Mouse (Mus musculus): ENCODE data around the gene Bcl11a.

Gene Bcl11a

GRCm38 (mm10) chr11:24132358-24132757 lies 54.5 kb downstream of the Bcl11a start:
- DNase-seq (ENCODE audit: low spot score) = no peak

GRCm38 (mm10) chr11:24132853-24133252 lies 55.0 kb downstream of the Bcl11a start:
- DNase-seq (ENCODE audit: low spot score) = no peak

DNA sequence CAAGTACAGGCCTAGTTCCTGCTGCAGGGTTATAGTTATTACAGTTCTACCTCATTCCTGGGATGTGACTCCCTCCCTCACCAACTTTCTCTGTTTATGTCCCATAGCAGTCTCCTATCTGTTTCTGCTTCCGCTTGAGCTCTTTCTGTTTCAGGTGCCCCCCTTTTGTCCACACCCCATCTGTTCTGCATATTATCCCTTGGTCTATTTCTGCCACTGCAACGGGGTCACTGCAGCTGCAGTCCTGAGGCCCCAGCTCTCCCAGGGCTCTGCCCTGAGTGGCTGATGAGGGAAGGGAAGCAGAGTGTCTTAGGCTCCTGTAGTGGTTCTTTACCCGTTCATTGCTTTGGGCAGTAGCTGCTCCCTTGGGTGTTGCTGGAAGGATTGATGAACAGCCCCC lies 55.6 kb downstream of the Bcl11a start:
- no peak for DNase-seq (ENCODE audit: low spot score)

- DNase-seq (ENCODE audit: low spot score) = no peak
These were observed 56.1 kb downstream of the Bcl11a start for GRCm38 (mm10) chr11:24133928-24134327.

DNA sequence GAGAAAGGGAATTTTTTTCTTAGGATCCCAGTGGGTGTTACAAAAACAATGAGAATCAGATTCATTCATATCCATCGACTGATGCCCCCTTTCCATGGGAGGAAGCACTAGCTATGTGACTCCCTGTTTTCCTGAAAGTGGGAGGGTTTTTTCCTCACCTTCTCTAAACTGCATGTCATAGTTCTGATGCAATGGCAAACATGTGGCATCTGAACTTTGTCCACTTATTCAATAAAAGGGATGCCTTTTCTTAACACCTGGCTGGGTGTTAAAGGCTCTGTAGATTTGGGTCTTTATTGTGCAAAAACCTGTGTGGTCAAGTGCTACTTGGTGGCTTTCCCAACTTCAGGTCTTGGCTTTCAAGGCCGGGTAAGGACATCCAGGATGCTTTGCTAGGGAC lies 57.4 kb downstream of the Bcl11a start:
- DNase-seq (ENCODE audit: low spot score) = no peak

- no peak for DNase-seq (ENCODE audit: low spot score)
These were observed 58.4 kb downstream of the Bcl11a start for GRCm38 (mm10) chr11:24136084-24136785.

- no peak for DNase-seq (ENCODE audit: low spot score)
These were observed 60.0 kb downstream of the Bcl11a start for GRCm38 (mm10) chr11:24137891-24138290.

DNA sequence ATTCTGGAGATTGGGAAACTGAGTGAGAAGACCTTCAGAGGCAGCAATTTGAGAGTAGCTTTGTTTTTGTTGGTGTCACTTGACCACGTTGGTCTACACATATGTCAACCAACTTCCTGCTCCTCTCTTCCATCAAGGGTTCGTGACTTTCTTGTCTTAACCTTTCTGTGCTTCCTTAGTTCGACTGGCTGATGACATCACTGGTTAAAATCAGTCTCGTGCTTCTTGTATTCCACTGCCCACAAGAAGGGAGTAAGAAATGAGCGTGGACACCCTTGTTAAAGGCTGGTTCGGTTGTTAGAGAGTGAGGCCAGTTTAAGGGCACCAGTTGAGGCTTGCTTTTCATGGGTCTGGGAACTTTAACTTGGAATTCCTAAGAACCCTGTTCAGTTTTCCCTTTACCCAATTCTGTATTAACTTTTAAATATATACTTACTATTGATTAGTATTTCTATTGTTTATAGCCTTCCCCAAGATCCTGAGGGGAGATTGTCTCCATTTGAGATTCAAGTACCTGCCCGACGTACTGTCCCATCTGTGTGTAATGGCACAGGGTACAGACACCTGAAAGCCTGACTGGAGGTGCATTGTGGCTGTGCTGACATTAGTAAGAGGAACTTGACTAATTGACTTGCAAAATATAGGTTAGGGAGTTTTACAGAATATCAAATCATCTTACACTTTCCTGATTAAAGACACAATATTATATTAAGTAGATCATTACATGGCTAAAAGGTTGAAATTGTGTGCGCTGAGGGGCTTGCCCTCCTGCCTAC lies 60.9 kb downstream of the Bcl11a start:
- no peak for DNase-seq (ENCODE audit: low spot score)

- no peak for DNase-seq (ENCODE audit: low spot score)
These were observed 61.6 kb downstream of the Bcl11a start for GRCm38 (mm10) chr11:24139432-24139831.

DNA sequence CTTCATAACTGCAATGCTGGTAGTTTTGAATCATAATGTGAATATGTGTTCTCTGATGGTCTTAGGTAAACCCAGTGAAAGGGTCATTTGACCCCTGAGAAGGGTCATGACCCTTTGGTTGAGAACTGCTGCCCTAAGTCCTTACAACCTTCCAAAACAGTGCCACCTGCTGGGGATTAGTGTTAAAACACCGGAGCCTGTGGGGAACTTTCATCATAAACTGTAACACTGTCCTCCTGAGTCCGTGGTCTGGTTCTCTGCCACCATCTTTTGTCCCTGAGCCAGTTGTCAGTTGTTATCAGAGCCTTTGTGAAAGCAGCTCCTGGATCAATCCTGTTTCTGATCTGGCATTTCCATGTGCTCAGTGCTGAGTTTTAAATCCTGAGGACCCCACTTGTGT lies 62.1 kb downstream of the Bcl11a start:
- no peak for DNase-seq (ENCODE audit: low spot score)

DNA sequence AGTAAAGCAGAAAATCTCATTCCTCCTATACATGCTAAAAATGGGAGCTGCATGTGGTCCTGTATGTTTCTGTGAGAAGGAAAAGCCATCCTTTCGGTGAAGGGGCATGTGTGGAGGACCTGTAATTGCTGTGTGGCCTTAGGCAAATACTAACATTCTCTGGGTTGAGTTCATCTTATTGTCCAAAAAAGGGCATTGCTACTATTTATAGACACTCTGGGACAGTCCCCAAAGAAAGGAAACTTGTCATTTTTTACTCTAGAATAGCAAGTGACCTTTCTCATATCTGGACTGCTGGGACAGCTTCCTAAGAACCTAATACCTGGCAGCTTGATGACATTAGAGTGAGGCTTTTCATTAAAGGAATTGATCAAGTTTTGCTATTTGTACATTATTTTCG lies 63.1 kb downstream of the Bcl11a start:
- no peak for DNase-seq (ENCODE audit: low spot score)

DNA sequence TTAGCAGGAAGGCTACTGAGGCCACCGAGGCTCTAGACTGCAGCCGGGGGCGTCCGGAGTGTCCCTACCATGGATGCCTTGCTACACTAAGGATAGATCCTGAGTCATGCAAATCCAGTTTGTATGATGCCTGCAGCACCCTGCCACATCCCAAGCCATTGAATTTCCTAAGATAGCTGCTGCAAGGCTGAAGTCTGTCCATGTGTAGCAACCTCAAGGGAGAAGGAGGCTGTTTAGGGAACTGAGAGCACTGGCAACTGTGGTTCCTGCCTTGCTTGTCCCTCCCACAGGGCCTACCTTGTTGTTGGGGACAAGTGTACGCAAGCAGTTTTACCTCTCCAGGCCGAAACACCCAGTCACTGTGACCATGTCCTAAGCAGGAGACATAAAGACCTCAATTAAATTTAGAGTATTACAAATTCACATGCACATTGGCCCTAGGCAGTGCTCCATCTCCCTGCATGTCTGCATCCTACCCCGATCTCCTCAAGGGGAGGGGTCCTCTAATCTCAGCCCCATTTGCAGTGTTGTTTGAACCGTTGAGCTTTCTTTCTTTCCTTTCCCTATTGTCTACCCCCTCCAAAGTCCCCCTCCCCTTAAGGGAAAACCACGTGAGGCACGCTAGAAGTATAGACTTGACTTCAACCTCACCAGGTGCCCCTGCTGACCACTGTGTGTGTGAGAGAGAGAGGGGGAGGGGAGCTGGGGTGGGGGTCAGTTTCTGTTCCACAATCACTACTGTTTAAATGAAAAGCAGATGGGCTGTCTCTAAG lies 63.8 kb downstream of the Bcl11a start:
- no peak for DNase-seq (ENCODE audit: low spot score)

DNA sequence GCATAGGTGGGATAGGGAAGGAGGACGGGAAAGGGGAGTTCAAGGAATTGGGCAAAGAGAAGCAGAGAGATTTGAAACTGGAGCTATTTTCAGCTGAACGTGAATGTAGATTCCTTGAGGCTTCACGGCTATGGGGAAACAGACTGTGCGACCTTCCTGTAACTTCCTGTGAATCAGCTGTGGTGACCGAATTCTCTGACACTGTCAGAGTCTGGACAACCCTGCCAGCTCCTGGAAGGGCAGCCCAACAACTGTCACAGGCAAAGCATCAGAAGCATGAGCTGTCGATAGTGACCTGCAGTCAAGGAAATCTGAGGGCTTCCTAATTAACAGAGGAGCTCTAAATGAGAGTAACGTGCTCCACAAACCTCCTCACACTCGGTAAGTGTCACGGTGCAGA lies 64.5 kb downstream of the Bcl11a start:
- DNase-seq (ENCODE audit: low spot score) = no peak

GRCm38 (mm10) chr11:24144159-24144946 lies 66.5 kb downstream of the Bcl11a start:
- DNase-seq (ENCODE audit: low spot score) = no peak

DNA sequence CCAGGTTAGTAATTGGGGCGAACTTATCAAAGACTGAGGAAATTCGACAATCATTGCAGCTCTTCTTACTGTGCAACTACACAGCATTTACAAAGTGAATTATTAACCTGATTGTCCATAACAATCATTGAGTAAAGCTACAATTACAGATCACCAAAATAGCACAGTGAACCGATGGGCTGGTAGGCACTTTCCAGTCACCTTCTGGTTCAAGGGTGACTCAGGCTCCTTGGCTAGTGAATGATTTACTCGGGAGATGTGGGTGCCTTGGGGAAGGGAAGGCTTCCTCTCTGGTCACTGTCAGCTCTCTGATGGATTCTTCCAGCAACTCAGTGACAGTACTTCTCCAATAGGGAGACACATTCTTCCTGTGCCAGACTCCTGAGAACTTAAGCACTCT lies 68.2 kb downstream of the Bcl11a start:
- no peak for DNase-seq (ENCODE audit: low spot score)

GRCm38 (mm10) chr11:24146437-24146836 lies 68.6 kb downstream of the Bcl11a start:
- DNase-seq (ENCODE audit: low spot score) = no peak

GRCm38 (mm10) chr11:24147698-24148097 lies 69.8 kb downstream of the Bcl11a start:
- DNase-seq (ENCODE audit: low spot score) = no peak

DNA sequence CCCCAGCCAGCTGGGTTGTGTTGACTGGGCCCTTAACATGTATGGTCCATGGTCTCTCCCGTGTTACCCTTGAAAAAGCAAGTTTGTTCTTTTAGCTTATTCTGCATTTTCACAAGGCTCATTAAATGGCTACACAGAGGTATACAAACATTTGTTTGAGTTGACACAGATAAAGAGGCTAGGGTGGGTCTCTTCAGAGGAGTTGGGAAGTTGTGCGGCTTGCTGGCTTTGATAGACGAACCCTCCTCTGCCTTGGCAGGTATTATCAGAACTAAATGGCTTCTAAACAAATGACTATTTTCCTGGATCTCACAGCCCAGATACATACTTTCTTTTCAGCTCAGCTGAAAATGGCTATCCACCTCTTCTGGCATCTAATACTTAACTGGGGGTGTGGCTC lies 70.7 kb downstream of the Bcl11a start:
- no peak for DNase-seq (ENCODE audit: low spot score)

DNA sequence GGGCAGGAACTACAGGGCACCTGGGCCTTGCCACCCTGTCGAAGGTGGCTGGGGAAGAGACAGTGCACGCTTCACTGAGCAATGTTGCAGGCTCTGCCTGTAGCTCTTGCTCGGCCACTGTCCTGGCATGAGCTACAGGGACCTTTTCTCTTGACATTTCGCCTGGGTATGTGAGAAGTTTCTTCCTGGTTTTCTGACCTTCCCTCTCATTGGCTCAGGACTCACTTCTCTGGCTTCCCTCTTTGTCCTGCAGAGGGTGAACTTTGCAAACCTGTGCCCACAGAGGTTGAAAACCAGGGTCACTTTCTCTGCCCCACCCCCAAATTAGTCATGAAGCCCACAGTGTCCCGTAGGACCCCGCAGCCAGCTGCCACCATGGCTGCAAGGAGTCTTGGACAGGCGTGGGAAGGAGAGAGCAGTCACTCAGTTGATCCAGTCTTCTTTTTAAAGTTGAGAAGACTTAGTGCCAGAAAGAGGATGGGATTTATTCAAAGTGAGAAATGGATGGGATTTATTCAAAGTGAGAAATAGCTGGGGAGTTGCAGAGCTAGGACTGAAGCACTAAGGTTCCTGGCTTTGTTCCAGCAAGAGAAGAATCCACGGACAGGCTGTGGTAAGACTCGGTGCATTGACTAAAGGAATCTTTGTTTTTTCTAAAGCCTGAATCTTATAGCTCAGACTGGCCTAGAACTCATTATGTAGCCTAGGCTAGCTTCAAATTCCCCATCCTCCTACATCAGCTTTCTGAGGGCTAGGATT lies 71.8 kb downstream of the Bcl11a start:
- no peak for DNase-seq (ENCODE audit: low spot score)

DNA sequence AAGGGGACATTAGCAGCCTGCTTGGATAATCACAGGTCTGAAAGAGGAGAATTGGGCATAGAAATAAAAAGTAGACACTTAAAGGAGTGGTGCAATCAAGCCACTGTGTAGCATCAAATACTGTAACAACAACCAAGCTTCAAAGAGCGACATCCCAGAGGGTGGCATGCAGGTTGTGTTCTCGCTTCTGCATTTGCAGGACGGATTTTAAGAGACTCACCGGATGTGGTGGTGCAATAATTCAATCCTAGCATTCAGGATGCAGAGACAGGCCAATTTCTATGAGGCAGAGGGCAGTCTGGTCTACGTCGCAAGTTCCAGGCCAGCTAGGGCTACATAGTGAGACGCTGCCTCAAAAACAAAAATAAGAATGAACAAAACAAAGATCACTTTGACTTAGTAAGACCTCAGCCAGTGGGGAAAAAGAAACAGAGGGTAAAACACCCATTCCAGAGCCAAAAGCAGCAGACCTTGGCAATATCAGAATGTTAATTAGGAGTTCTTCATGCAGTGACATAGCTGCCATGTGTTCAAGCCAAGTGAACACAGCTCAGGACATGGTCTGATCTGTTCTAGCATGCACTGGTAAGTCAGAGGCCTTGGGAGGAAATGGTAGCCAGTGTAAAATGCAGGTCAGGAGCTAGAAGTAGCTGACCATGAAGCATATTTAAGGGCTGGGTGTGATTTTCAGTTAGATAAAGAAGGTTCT lies 74.4 kb downstream of the Bcl11a start:
- no peak for DNase-seq (ENCODE audit: low spot score)

- DNase-seq (ENCODE audit: low spot score) = no peak
These were observed 75.2 kb downstream of the Bcl11a start for GRCm38 (mm10) chr11:24153049-24153448.

Data from ovary, postnatal 10 days (tissue).